Mouse (Mus musculus): ENCODE data around the gene Irak3. TPM values are rescaled to one million over a fixed set of nuclear protein-coding genes. Genes with fewer than 3 reads are reported as not detected.

Irak3 gene
- polyA plus RNA-seq, 1 experiment from 2014 or later: 0.75 TPM

DNA sequence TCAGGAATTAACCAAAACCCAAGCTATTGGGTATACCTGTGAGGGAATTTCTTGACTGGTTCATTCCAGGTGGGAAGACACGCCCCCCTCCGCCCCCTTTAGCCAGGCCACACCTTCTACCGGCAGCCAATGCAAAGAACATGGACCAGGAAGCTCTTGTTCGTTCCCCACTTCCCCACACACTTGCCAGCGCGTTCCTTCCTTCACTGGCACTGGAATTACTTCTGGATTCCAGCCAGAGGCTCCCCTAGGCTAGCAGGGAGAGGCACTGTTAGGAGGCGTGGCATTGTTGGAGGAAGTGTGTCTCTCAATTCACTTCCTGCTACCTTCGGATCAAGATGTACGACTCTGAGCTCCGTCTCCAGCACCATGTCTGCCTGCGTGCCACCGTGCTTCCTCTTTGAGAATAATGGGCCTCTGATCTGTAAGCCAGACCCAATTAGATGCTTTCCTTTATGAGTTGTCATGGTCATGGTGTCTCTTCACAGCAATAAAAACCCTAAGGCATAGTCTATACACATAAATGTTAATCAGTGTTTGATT, 65.8 kb downstream of the Irak3 start:
- Histone ChIP-seq H3K27me3 (ENCODE audit: control insufficient read depth, insufficient read depth, low read length) (no peaks in the 10 kb centered on the region), H3K4me2 (replicated peaks; ENCODE audit: low read depth) (no peak overlapping the region), H3K4me1 (replicated peaks; ENCODE audit: control insufficient read depth, insufficient read depth) (no peaks in the 10 kb centered on the region), H3K36me3 (ENCODE audit: control insufficient read depth, insufficient read depth, low read length) (no peaks in the 10 kb centered on the region), H3K27ac (replicated peaks) (no peak overlapping the region), H3K9me3 (ENCODE audit: control insufficient read depth, low read length) (no peaks in the 10 kb centered on the region), H3K9ac (ENCODE audit: low read length) (no peak overlapping the region), H3K4me3 (ENCODE audit: low read depth, low read length) (no peak overlapping the region)
- ATAC-seq (ENCODE audit: low FRiP score, low TSS enrichment): peak; percentile 35; the same call in 1 of the 2 replicates
- DNase-seq (ENCODE audit: low spot score): peak; percentile 14
- WGBS: 78% methylated on average over 12 of the region's 12 CpGs
- TF ChIP-seq EP300 (optimal IDR thresholded peaks at IDR 0.05) (no peak), CTCF (IDR thresholded peaks at IDR 0.05; ENCODE audit: low read depth) (no peak)

DNA sequence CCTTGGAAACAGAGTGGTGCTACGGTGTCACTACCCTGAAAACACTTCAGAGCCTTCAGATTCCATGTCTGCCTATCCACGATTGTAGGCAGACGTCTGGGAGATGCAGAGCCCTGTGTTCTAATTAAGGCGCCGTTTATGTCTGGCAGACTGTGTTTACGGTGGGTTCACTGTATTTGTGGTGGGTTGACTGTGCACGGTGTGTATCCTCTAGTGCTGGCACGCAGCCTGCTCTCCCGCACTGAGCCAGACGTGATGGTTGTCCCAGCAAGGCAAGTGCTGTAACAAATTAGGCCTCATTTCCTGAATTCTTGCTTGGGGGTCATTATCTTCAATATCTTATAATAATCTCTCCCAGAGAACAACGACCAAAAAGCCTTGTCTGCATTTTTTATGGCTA, 68.2 kb downstream of the Irak3 start:
- no peak overlapping the region for H3K4me3 ChIP-seq (ENCODE audit: low read depth, low read length)
- WGBS: 54% methylated on average over 11 of the region's 11 CpGs
- no peak for DNase-seq (ENCODE audit: low spot score)
- H3K4me1 ChIP-seq (replicated peaks; ENCODE audit: control insufficient read depth, insufficient read depth): no peaks in the 10 kb centered on the region
- H3K27me3 ChIP-seq (ENCODE audit: control insufficient read depth, insufficient read depth, low read length): peaks cover 2% of the 10 kb centered on the region; the same call in 1 of the 2 replicates
- H3K4me2 ChIP-seq (replicated peaks; ENCODE audit: low read depth): no peak overlapping the region
- H3K36me3 ChIP-seq (ENCODE audit: control insufficient read depth, insufficient read depth, low read length): no peaks in the 10 kb centered on the region
- TF ChIP-seq CTCF (IDR thresholded peaks at IDR 0.05; ENCODE audit: low read depth) (no peak), EP300 (optimal IDR thresholded peaks at IDR 0.05) (no peak)
- no peak overlapping the region for H3K27ac ChIP-seq (replicated peaks)
- H3K9ac ChIP-seq (ENCODE audit: low read length): no peak overlapping the region
- H3K9me3 ChIP-seq (ENCODE audit: control insufficient read depth, low read length): no peaks in the 10 kb centered on the region
- no peak for ATAC-seq (ENCODE audit: low FRiP score, low TSS enrichment)

DNA sequence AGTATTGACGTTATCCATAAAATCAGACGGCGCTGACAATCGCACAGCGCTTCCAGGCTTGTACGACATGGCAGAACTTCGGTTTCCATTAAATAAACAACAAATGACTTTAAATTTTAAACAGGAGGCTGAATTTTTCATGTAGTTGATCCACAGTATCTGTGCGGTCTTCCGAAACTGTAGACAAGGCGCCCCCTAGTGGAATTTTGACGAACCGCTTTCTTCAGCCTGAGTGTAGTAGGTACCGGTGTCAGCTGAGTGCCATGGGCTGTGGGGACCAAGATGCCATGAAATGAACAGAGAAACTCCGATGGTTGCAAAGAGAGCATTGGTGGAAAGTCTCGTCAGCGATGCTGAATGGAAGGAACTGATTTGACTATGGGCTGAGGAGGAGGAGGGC, 71.3 kb downstream of the Irak3 start:
- DNase-seq (ENCODE audit: low spot score) (peak; percentile 51), ATAC-seq (ENCODE audit: low FRiP score, low TSS enrichment) (no peak)
- Histone ChIP-seq H3K9ac (ENCODE audit: low read length) (no peak overlapping the region), H3K27ac (replicated peaks) (no peak overlapping the region), H3K27me3 (ENCODE audit: control insufficient read depth, insufficient read depth, low read length) (peaks cover 2% of the 10 kb centered on the region; the same call in 1 of the 2 replicates), H3K4me1 (replicated peaks; ENCODE audit: control insufficient read depth, insufficient read depth) (no peaks in the 10 kb centered on the region), H3K4me3 (ENCODE audit: low read depth, low read length) (no peak overlapping the region), H3K36me3 (ENCODE audit: control insufficient read depth, insufficient read depth, low read length) (no peaks in the 10 kb centered on the region), H3K9me3 (ENCODE audit: control insufficient read depth, low read length) (no peaks in the 10 kb centered on the region), H3K4me2 (replicated peaks; ENCODE audit: low read depth) (no peak overlapping the region)
- WGBS: 59% methylated on average over 16 of the region's 16 CpGs
- TF ChIP-seq EP300 (optimal IDR thresholded peaks at IDR 0.05) (no peak), CTCF (IDR thresholded peaks at IDR 0.05; ENCODE audit: low read depth) (peak; percentile 69)

DNA sequence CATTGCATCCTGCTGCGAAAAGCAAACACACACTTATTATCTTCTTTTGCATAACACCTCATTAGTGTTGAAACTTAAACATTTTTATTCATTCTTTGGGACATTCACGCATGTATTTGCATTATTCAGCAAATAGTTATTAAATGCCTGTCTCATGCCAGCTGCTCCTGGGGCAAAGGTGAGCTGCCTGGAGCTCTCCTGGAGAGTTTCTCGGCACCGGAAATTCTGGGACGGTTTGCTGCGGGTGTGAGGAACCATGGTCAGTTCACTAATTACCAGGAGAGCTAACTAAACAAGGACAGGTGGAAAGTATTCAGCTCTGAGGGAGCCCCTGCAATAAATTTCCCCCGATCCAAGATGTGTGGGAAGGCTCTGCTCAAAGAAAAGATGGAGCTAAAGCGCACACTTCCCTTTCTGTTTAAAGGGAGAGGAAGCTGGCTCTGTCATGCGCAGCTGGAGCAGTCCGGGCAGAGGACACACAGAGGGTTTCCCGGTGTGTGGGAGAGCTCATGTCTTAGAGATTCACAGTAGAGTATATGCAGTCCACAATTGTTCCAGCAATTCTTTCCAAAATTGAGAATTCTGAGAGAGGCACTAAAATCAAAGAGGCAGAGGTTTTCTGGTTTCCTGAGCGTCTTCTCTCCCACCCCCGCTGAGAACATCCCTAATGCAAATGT, 73.2 kb downstream of the Irak3 start:
- Histone ChIP-seq H3K9ac (ENCODE audit: low read length) (no peak overlapping the region), H3K4me1 (replicated peaks; ENCODE audit: control insufficient read depth, insufficient read depth) (no peaks in the 10 kb centered on the region), H3K9me3 (ENCODE audit: control insufficient read depth, low read length) (no peaks in the 10 kb centered on the region), H3K36me3 (ENCODE audit: control insufficient read depth, insufficient read depth, low read length) (no peaks in the 10 kb centered on the region), H3K4me2 (replicated peaks; ENCODE audit: low read depth) (no peak overlapping the region), H3K27ac (replicated peaks) (no peak overlapping the region), H3K27me3 (ENCODE audit: control insufficient read depth, insufficient read depth, low read length) (peaks cover 2% of the 10 kb centered on the region; the same call in 1 of the 2 replicates), H3K4me3 (ENCODE audit: low read depth, low read length) (no peak overlapping the region)
- ATAC-seq (ENCODE audit: low FRiP score, low TSS enrichment): no peak
- TF ChIP-seq EP300 (optimal IDR thresholded peaks at IDR 0.05) (no peak), CTCF (IDR thresholded peaks at IDR 0.05; ENCODE audit: low read depth) (no peak)
- no peak for DNase-seq (ENCODE audit: low spot score)
- 37% methylated on average over 13 of the region's 13 CpGs for WGBS

DNA sequence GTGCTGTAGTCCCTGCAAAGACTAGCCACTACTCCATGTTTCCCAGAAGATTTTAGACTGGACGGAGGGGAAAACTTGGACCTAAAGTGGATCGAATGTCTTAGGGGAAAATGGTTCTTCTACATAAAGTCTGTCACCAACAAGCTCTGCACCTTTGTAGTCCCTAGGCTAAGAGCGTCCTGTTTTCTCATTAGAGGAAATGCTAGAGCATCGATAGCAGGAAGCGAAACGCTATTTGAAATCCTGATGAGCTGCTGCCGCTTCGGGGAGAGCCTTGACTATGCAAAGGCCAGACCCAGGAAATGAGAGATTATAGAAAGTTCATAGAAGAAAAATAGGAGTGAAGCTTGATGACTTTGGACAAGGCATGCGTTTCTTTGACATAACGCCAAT, 76.5 kb downstream of the Irak3 start:
- WGBS: 75% methylated on average over 10 of the region's 10 CpGs
- ATAC-seq (ENCODE audit: low FRiP score, low TSS enrichment) (no peak), DNase-seq (ENCODE audit: low spot score) (no peak)
- Histone ChIP-seq H3K9me3 (ENCODE audit: control insufficient read depth, low read length) (no peaks in the 10 kb centered on the region), H3K4me3 (ENCODE audit: low read depth, low read length) (no peak overlapping the region), H3K4me1 (replicated peaks; ENCODE audit: control insufficient read depth, insufficient read depth) (no peaks in the 10 kb centered on the region), H3K27me3 (ENCODE audit: control insufficient read depth, insufficient read depth, low read length) (peaks cover 2% of the 10 kb centered on the region; the same call in 1 of the 2 replicates), H3K4me2 (replicated peaks; ENCODE audit: low read depth) (no peak overlapping the region), H3K9ac (ENCODE audit: low read length) (no peak overlapping the region), H3K36me3 (ENCODE audit: control insufficient read depth, insufficient read depth, low read length) (no peaks in the 10 kb centered on the region), H3K27ac (replicated peaks) (no peak overlapping the region)
- TF ChIP-seq CTCF (IDR thresholded peaks at IDR 0.05; ENCODE audit: low read depth): no peak
- no peak for TF ChIP-seq EP300 (optimal IDR thresholded peaks at IDR 0.05)

DNA sequence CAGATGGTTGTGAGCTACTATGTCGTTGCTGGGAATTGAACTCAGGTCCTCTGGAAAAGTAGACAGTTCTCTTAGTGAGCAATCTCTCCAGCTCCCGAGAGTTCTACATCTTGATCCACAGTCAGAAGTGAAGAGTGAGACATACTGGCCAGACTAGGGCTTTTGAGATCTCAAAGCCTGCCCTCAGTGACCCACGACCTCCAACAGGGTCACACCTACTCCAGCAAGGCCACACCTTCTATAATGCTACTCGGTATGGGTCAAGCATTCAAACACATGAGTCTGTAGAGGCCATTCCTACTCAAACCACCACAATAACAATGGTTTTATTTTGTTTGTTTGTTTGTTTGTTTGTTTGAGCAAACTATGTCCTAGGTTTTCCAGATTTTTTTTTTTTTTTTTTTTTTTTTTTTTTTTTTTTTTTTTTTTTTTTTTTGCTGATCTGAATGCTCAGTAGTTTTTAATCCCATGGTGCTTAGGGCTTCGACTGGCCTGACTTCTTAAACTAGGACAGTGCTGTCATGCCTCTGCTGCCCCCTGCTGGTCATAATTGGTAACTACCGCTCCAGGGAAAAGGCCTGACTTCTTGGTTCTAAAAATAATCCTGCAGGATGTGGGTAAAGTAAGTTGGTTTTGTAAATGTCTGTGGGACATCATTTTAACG, 77.0 kb downstream of the Irak3 start:
- peak; percentile 59; the same call in 1 of the 2 replicates for ATAC-seq (ENCODE audit: low FRiP score, low TSS enrichment)
- no peaks in the 10 kb centered on the region for H3K36me3 ChIP-seq (ENCODE audit: control insufficient read depth, insufficient read depth, low read length)
- 50% methylated on average over 7 of the region's 7 CpGs for WGBS

More for the DNA sequence above, 77.0 kb downstream of the Irak3 start:
- H3K27me3 ChIP-seq (ENCODE audit: control insufficient read depth, insufficient read depth, low read length): peaks cover 2% of the 10 kb centered on the region; the same call in 1 of the 2 replicates
- peak; percentile 76 for DNase-seq (ENCODE audit: low spot score)
- no peak overlapping the region for H3K4me3 ChIP-seq (ENCODE audit: low read depth, low read length)
- no peak overlapping the region for H3K4me2 ChIP-seq (replicated peaks; ENCODE audit: low read depth)
- no peaks in the 10 kb centered on the region for H3K4me1 ChIP-seq (replicated peaks; ENCODE audit: control insufficient read depth, insufficient read depth)
- no peak overlapping the region for H3K27ac ChIP-seq (replicated peaks)
- no peak overlapping the region for H3K9ac ChIP-seq (ENCODE audit: low read length)
- TF ChIP-seq CTCF (IDR thresholded peaks at IDR 0.05; ENCODE audit: low read depth): peak; percentile 88
- TF ChIP-seq EP300 (optimal IDR thresholded peaks at IDR 0.05): no peak
- H3K9me3 ChIP-seq (ENCODE audit: control insufficient read depth, low read length): no peaks in the 10 kb centered on the region

All from stomach, postnatal 0 days (tissue).